Mouse (Mus musculus) embryonic facial prominence, embryonic 14.5 days (tissue): ENCODE measurements around the gene Wnt8b. TPM values are rescaled to one million over a fixed set of nuclear protein-coding genes. Genes with fewer than 3 reads are reported as not detected.
A peak's percentile ranks its signal among the peaks of the same experiment; 100 is the strongest.
"Not testable (repeated sequence)": the region's sequence is repeated elsewhere in the genome, so short reads cannot be mapped to it uniquely, and the experiment has no call there.

Source experiments
- ATAC-seq: fragments of 200-750 bp; cut with Nextera tagmentation; 2 replicates; pipeline ENCODE4 v1.8.0; 2017; ENCODE audit warnings: low read depth, moderate number of reproducible peaks, moderate TSS enrichment
- DNase-seq: peaks from one replicate; pipeline ENCODE4 v3.0.0-alpha.2; 2015; ENCODE audit warnings: low spot score
- H3K27ac ChIP-seq: fragments of 300-500 bp; sonication (generic); replicated peaks from 2 replicates; pipeline ENCODE4 v1.5.1; 2014; ENCODE audit warnings: low read depth, mild to moderate bottlenecking, low read length, moderate library complexity
- H3K27me3 ChIP-seq: fragments of 300-500 bp; sonication (generic); replicated peaks from 2 replicates; pipeline ENCODE4 v1.6.1; 2014; ENCODE audit warnings: low read length; ENCODE audit not compliant: control insufficient read depth, insufficient read depth
- H3K36me3 ChIP-seq: fragments of 300-500 bp; sonication (generic); 2 replicates; pipeline ENCODE4 v1.6.1; 2014; ENCODE audit warnings: low read length, mixed read lengths; ENCODE audit not compliant: control insufficient read depth, insufficient read depth
- H3K4me1 ChIP-seq: fragments of 300-500 bp; sonication (generic); 2 replicates; pipeline ENCODE4 v1.6.1; 2014; ENCODE audit warnings: antibody characterized with exemption, low read length; ENCODE audit not compliant: control insufficient read depth, insufficient read depth
- H3K4me2 ChIP-seq: fragments of 300-500 bp; sonication (generic); 2 replicates; pipeline ENCODE4 v1.6.1; 2014; ENCODE audit warnings: low read depth, mild to moderate bottlenecking, low read length, moderate library complexity, mixed read lengths
- H3K4me3 ChIP-seq: fragments of 300-500 bp; sonication (generic); 2 replicates; pipeline ENCODE4 v1.5.1; 2014; ENCODE audit warnings: low read depth, mild to moderate bottlenecking, low read length
- H3K9ac ChIP-seq: fragments of 300-500 bp; sonication (generic); 2 replicates; pipeline ENCODE4 v1.6.1; 2014; ENCODE audit warnings: low read depth, mild to moderate bottlenecking, low read length, moderate library complexity, mixed read lengths
- H3K9me3 ChIP-seq: fragments of 300-500 bp; sonication (generic); 2 replicates; pipeline ENCODE4 v1.6.1; 2016; ENCODE audit warnings: low read length; ENCODE audit not compliant: control insufficient read depth
- WGBS: fragments of 180-500 bp; shearing (Covaris S2); extraction: QIAGEN DNeasy Blood & Tissue Kit; methylation state at CpG from one replicate; pipeline ENCODE4 v1.1.7; 2014; 5-methylcytosine and 5-hydroxymethylcytosine counted together
- polyA plus RNA-seq: library from polyadenylated mRNA; unstranded; fragments of >200 nt; fragmentation: Nextera tagmentation; extraction: Ambion mirVana; gene quantifications from 2 replicates; pipeline ENCODE4 v1.2.1, GENCODE M21; 2014

Gene Wnt8b
- polyA plus RNA-seq, 1 experiment from 2014 or later, result 0.14 TPM

- H3K4me2 ChIP-seq, result no peak overlapping the region
- no peaks in the 10 kb centered on the region for H3K4me1 ChIP-seq
- DNase-seq, result no peak
- ATAC-seq, result no peak
- no peaks in the 10 kb centered on the region for H3K36me3 ChIP-seq
- 0 out of 2 replicates have a peak, but pooled peaks cover under 1% of the 10 kb centered on the region for H3K9me3 ChIP-seq
- no peak overlapping the region for H3K9ac ChIP-seq
- no peak overlapping the region for H3K4me3 ChIP-seq
- H3K27ac ChIP-seq, result no peak overlapping the region
- WGBS, result 87% methylated on average over 4 of the region's 4 CpGs
- no peaks in the 10 kb centered on the region for H3K27me3 ChIP-seq
These were observed 31.1 kb upstream of the Wnt8b start for GRCm38 (mm10) chr19:44462141-44462540.

GRCm38 (mm10) chr19:44465960-44466525 is 27.2 kb upstream of the Wnt8b start:
- not testable (repeated sequence) for H3K27me3 ChIP-seq, DNase-seq, H3K4me1 ChIP-seq, H3K4me3 ChIP-seq, ATAC-seq, H3K27ac ChIP-seq, H3K36me3 ChIP-seq, H3K4me2 ChIP-seq, H3K9ac ChIP-seq
- H3K9me3 ChIP-seq, result 0 out of 2 replicates have a peak, but pooled peaks cover 14% of the 10 kb centered on the region
- WGBS, result 65% methylated on average over 14 of the region's 14 CpGs

GRCm38 (mm10) chr19:44474158-44474557 is 19.1 kb upstream of the Wnt8b start:
- Histone ChIP-seq H3K4me3 (no peak overlapping the region), H3K27ac (no peak overlapping the region), H3K9ac (no peak overlapping the region), H3K4me2 (no peak overlapping the region), H3K4me1 (no peaks in the 10 kb centered on the region), H3K27me3 (no peaks in the 10 kb centered on the region), H3K36me3 (no peaks in the 10 kb centered on the region), H3K9me3 (no peaks in the 10 kb centered on the region)
- DNase-seq, result peak; percentile 78
- ATAC-seq, result 0 out of 2 replicates have a peak, but pooled peaks have one; percentile 26
- WGBS, result 2% methylated on average over 10 of the region's 10 CpGs

- no peak for DNase-seq
- Histone ChIP-seq H3K27ac (no peak overlapping the region), H3K4me3 (no peak overlapping the region), H3K27me3 (no peaks in the 10 kb centered on the region), H3K9me3 (no peaks in the 10 kb centered on the region), H3K36me3 (no peaks in the 10 kb centered on the region), H3K4me2 (no peak overlapping the region), H3K4me1 (no peaks in the 10 kb centered on the region), H3K9ac (no peak overlapping the region)
- 81% methylated on average over 6 of the region's 6 CpGs for WGBS
- no peak for ATAC-seq
These were observed 18.0 kb upstream of the Wnt8b start for GRCm38 (mm10) chr19:44475268-44475667.

- H3K9ac ChIP-seq, result no peak overlapping the region
- H3K27ac ChIP-seq, result no peak overlapping the region
- no peak overlapping the region for H3K4me3 ChIP-seq
- no peaks in the 10 kb centered on the region for H3K9me3 ChIP-seq
- ATAC-seq (no peak), DNase-seq (no peak)
- no peaks in the 10 kb centered on the region for H3K4me1 ChIP-seq
- H3K27me3 ChIP-seq, result no peaks in the 10 kb centered on the region
- H3K4me2 ChIP-seq, result no peak overlapping the region
- no peaks in the 10 kb centered on the region for H3K36me3 ChIP-seq
- 46% methylated on average over 3 of the region's 3 CpGs for WGBS
These were observed 16.7 kb upstream of the Wnt8b start for GRCm38 (mm10) chr19:44476541-44476940.

- DNase-seq (peak; percentile 38), ATAC-seq (no peak)
- Histone ChIP-seq H3K27me3 (no peaks in the 10 kb centered on the region), H3K36me3 (no peaks in the 10 kb centered on the region), H3K4me3 (no peak overlapping the region), H3K27ac (no peak overlapping the region), H3K9me3 (no peaks in the 10 kb centered on the region), H3K4me1 (no peaks in the 10 kb centered on the region), H3K9ac (no peak overlapping the region), H3K4me2 (no peak overlapping the region)
- WGBS, result 12% methylated on average over 8 of the region's 8 CpGs
These were observed 6.0 kb upstream of the Wnt8b start for GRCm38 (mm10) chr19:44487266-44487665.

GRCm38 (mm10) chr19:44496511-44496910 is 3.2 kb downstream of the Wnt8b start:
- Histone ChIP-seq H3K4me1 (no peaks in the 10 kb centered on the region), H3K27me3 (peaks cover 18% of the 10 kb centered on the region; the same call in 1 of the 2 replicates), H3K36me3 (no peaks in the 10 kb centered on the region), H3K9ac (no peak overlapping the region), H3K4me3 (no peak overlapping the region), H3K4me2 (no peak overlapping the region), H3K9me3 (no peaks in the 10 kb centered on the region), H3K27ac (no peak overlapping the region)
- ATAC-seq (no peak), DNase-seq (no peak)
- WGBS, result 59% methylated on average over 8 of the region's 8 CpGs

GRCm38 (mm10) chr19:44496941-44497340 is 3.7 kb downstream of the Wnt8b start:
- no peaks in the 10 kb centered on the region for H3K36me3 ChIP-seq

GRCm38 (mm10) chr19:44498936-44499335 is 5.7 kb downstream of the Wnt8b start:
- H3K27ac ChIP-seq, result no peak overlapping the region
- WGBS, result 66% methylated on average over 6 of the region's 6 CpGs
- H3K9ac ChIP-seq, result no peak overlapping the region
- ATAC-seq (no peak), DNase-seq (no peak)
- peaks cover 14% of the 10 kb centered on the region; the same call in 1 of the 2 replicates for H3K27me3 ChIP-seq
- no peak overlapping the region for H3K4me3 ChIP-seq
- H3K4me2 ChIP-seq, result no peak overlapping the region
- H3K4me1 ChIP-seq, result no peaks in the 10 kb centered on the region
- H3K9me3 ChIP-seq, result no peaks in the 10 kb centered on the region
- H3K36me3 ChIP-seq, result no peaks in the 10 kb centered on the region

More at GRCm38 (mm10) chr19:44496941-44497340, 3.7 kb downstream of the Wnt8b start:
- Histone ChIP-seq H3K27ac (no peak overlapping the region), H3K4me1 (no peaks in the 10 kb centered on the region), H3K4me2 (no peak overlapping the region), H3K9ac (no peak overlapping the region), H3K9me3 (no peaks in the 10 kb centered on the region), H3K4me3 (no peak overlapping the region), H3K27me3 (peaks cover 18% of the 10 kb centered on the region; the same call in 1 of the 2 replicates)
- 65% methylated on average over 10 of the region's 10 CpGs for WGBS
- ATAC-seq (no peak), DNase-seq (no peak)
